Mouse (Mus musculus): Measurements from ENCODE around the gene Gm13089.
"Not testable (repeated sequence)": the region's sequence is repeated elsewhere in the genome, so short reads cannot be mapped to it uniquely, and the experiment has no call there.

Gm13089 gene

GRCm38 (mm10) chr4:143702611-143703010 is at the start of gene Gm13089:
Gene Gm13089 (minus strand): TSS chr4:143702711.
- DNase-seq (ENCODE audit: low spot score), result no peak

GRCm38 (mm10) chr4:143719155-143719554 is 16.6 kb upstream of the Gm13089 start, which contains the start of gene Gm13078:
Gene Gm13078 (plus strand): TSS chr4:143719455.
- DNase-seq (ENCODE audit: low spot score), result no peak

DNA sequence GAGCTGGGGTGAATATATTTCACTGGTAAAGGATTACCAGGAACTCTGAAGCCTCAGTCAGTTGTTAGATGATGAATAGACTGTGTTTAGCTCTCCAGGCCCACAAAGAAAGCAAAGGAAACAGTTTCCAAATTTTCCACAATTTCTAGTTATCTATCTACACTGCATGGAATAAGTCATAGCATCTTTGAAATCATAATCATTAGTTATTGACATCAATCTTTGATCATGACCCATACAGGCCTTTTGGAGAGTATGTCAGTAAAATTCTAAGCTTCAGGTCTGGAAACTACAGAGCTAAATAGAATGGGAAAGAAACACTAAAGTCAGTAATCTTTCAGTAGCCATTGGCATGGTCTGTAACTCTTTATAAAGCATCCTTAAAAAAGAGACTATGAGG is 45.4 kb downstream of the Gm13089 start, which contains the start of gene Gm13088:
TSS of gene Gm13088 (minus strand) at position 101 of the 400 bp plus-strand sequence.
- DNase-seq (ENCODE audit: low spot score), result not testable (repeated sequence)

Measured in yolk sac, embryonic 10.5 days (tissue).